Mouse (Mus musculus) right cerebral cortex, adult 18-20 months (tissue): Measurements from ENCODE around the gene Sobp.
A peak's percentile ranks its signal among the peaks of the same experiment; 100 is the strongest.

ENCODE experiments used
- DNase-seq: peaks from one replicate; pipeline ENCODE4 v3.0.0; 2022; ENCODE audit warnings: mixed read lengths

Gene Sobp

GRCm38 (mm10) chr10:43174326-43175155 is at the start of gene Sobp, which contains the start of gene 9030612E09Rik:
Sobp (minus strand) TSS chr10:43174530.
9030612E09Rik (plus strand) TSS chr10:43174704.
- DNase-seq: peak; percentile 83

GRCm38 (mm10) chr10:43223391-43223790 is 49.1 kb upstream of the Sobp start:
- no peak for DNase-seq

- peak; percentile 20 for DNase-seq
These were observed 47.3 kb upstream of the Sobp start for GRCm38 (mm10) chr10:43221659-43222058.

- peak; percentile 97 for DNase-seq
These were observed 46.7 kb upstream of the Sobp start, which contains the start of gene Pdss2 for GRCm38 (mm10) chr10:43220910-43221625. Pdss2 (plus strand) TSS chr10:43221486.

GRCm38 (mm10) chr10:43220479-43220878 is 46.1 kb upstream of the Sobp start:
- DNase-seq: no peak

- DNase-seq: no peak
These were observed 43.1 kb upstream of the Sobp start for GRCm38 (mm10) chr10:43217361-43217900.

- DNase-seq: no peak
These were observed 37.5 kb upstream of the Sobp start for GRCm38 (mm10) chr10:43211866-43212265.

GRCm38 (mm10) chr10:43203865-43204264 is 29.5 kb upstream of the Sobp start:
- DNase-seq: no peak

- DNase-seq: no peak
These were observed 25.9 kb upstream of the Sobp start for GRCm38 (mm10) chr10:43200206-43200605.

- no peak for DNase-seq
These were observed 6.1 kb upstream of the Sobp start for GRCm38 (mm10) chr10:43180313-43180912.

- DNase-seq: peak; percentile 47
These were observed 849 bp upstream of the Sobp start for GRCm38 (mm10) chr10:43175156-43175601.

GRCm38 (mm10) chr10:43173828-43174325 is 453 bp downstream of the Sobp start:
- DNase-seq: peak; percentile 47

- DNase-seq: peak; percentile 48
These were observed 1.0 kb downstream of the Sobp start for GRCm38 (mm10) chr10:43173141-43173827.

GRCm38 (mm10) chr10:43172554-43172953 is 1.8 kb downstream of the Sobp start:
- no peak for DNase-seq

- no peak for DNase-seq
These were observed 2.3 kb downstream of the Sobp start for GRCm38 (mm10) chr10:43172066-43172465.

GRCm38 (mm10) chr10:43171106-43171505 is 3.2 kb downstream of the Sobp start:
- no peak for DNase-seq

- DNase-seq: no peak
These were observed 5.5 kb downstream of the Sobp start for GRCm38 (mm10) chr10:43168847-43169246.

GRCm38 (mm10) chr10:43166817-43167216 is 7.5 kb downstream of the Sobp start:
- DNase-seq: no peak

- DNase-seq: no peak
These were observed 8.2 kb downstream of the Sobp start for GRCm38 (mm10) chr10:43166146-43166545.

- no peak for DNase-seq
These were observed 9.9 kb downstream of the Sobp start for GRCm38 (mm10) chr10:43164406-43164805.

GRCm38 (mm10) chr10:43162318-43162717 is 12.0 kb downstream of the Sobp start:
- no peak for DNase-seq

- no peak for DNase-seq
These were observed 15.0 kb downstream of the Sobp start for GRCm38 (mm10) chr10:43159333-43159732.
